Mouse (Mus musculus) adrenal gland, postnatal 14 days (tissue): ENCODE data around the gene Cep95. TPM values are rescaled to one million over a fixed set of nuclear protein-coding genes. Genes with fewer than 3 reads are reported as not detected.

Experiments
- DNase-seq: peaks from one replicate; pipeline ENCODE4 v3.0.0; 2021; ENCODE audit warnings: mixed read lengths
- microRNA-seq, 2 experiments: library from miRNA; unstranded; fragments of <30 nt; microRNA quantifications; one replicate each; pipeline ENCODE4 v1.2.0; 2021
- total RNA-seq: library from RNA; stranded (reverse); gene quantifications from 2 replicates; pipeline ENCODE4 v1.2.3, GENCODE M21; 2021

Cep95 gene
- total RNA-seq, 1 experiment from 2014 or later: 13.2 TPM

GRCm38 (mm10) chr11:106814601-106815320 lies 25.7 kb downstream of the Cep95 start:
- no peak for DNase-seq

- DNase-seq: no peak
These were observed 26.3 kb downstream of the Cep95 start for GRCm38 (mm10) chr11:106815331-106815730.

GRCm38 (mm10) chr11:106815761-106816160 lies 26.7 kb downstream of the Cep95 start:
- no peak for DNase-seq

- no peak for DNase-seq
These were observed 27.3 kb downstream of the Cep95 start for GRCm38 (mm10) chr11:106816316-106816715.

- no peak for DNase-seq
These were observed 28.1 kb downstream of the Cep95 start for GRCm38 (mm10) chr11:106817156-106817555.

- DNase-seq: no peak
These were observed 28.8 kb downstream of the Cep95 start for GRCm38 (mm10) chr11:106817808-106818207.

- peak; percentile 34 for DNase-seq
These were observed 29.3 kb downstream of the Cep95 start for GRCm38 (mm10) chr11:106818341-106818740.

GRCm38 (mm10) chr11:106819595-106819994 lies 30.5 kb downstream of the Cep95 start:
- no peak for DNase-seq

- no peak for DNase-seq
These were observed 31.2 kb downstream of the Cep95 start for GRCm38 (mm10) chr11:106820252-106820651.

- peak; percentile 68 for DNase-seq
These were observed 31.9 kb downstream of the Cep95 start for GRCm38 (mm10) chr11:106820972-106821371.

- DNase-seq: no peak
These were observed 32.3 kb downstream of the Cep95 start for GRCm38 (mm10) chr11:106821397-106821796.

GRCm38 (mm10) chr11:106822491-106822890 lies 33.4 kb downstream of the Cep95 start:
- DNase-seq: no peak

- DNase-seq: no peak
These were observed 33.9 kb downstream of the Cep95 start for GRCm38 (mm10) chr11:106822911-106823310.

GRCm38 (mm10) chr11:106823741-106824140 lies 34.7 kb downstream of the Cep95 start:
- no peak for DNase-seq

GRCm38 (mm10) chr11:106824403-106824802 lies 35.4 kb downstream of the Cep95 start:
- no peak for DNase-seq

- DNase-seq: no peak
These were observed 39.0 kb downstream of the Cep95 start for GRCm38 (mm10) chr11:106828079-106828478.

- no peak for DNase-seq
These were observed 53.0 kb downstream of the Cep95 start for GRCm38 (mm10) chr11:106842002-106842401.

- DNase-seq: no peak
These were observed 62.4 kb downstream of the Cep95 start for GRCm38 (mm10) chr11:106851438-106851837.

Small RNA genes lying within 50 kb of the gene (microRNA-seq; reads per million reads assigned to microRNA genes)
- gene Gm25994 (0 to 0.38 reads per million in 2 experiments), gene Mir3064 (4.7 to 9.5 reads per million in 2 experiments)

Other genes starting within 250 kb of the Cep95 start
- 40.4 and 44.8 TPM in 2 replicates for gene Tex2, start 175.8 kb upstream of the Cep95 start, total RNA-seq
- gene Pecam1, start 38.6 kb upstream of the Cep95 start, total RNA-seq: 110 and 152 TPM in 2 replicates
- 0.67 and 1.9 TPM in 2 replicates for gene Milr1, start 38.0 kb upstream of the Cep95 start, total RNA-seq
- gene Polg2, start 9.7 kb upstream of the Cep95 start, total RNA-seq: 6.6 and 7.3 TPM in 2 replicates
- 755 and 762 TPM in 2 replicates for gene Ddx5, start 67 bp upstream of the Cep95 start, total RNA-seq
- gene Smurf2, start 131.5 kb downstream of the Cep95 start, total RNA-seq: 37.5 and 39.8 TPM in 2 replicates
- 42.6 and 55.8 TPM in 2 replicates for gene Kpna2, start 210.3 kb downstream of the Cep95 start, total RNA-seq
- gene 1810010H24Rik, start 236.4 kb downstream of the Cep95 start, total RNA-seq: 1.7 and 2.1 TPM in 2 replicates